Mouse (Mus musculus): ENCODE data around the gene 6430571L13Rik. TPM values are rescaled to one million over a fixed set of nuclear protein-coding genes. Genes with fewer than 3 reads are reported as not detected.

Gene 6430571L13Rik
- polyA plus RNA-seq, 1 experiment from 2014 or later: 0.14 TPM

DNA sequence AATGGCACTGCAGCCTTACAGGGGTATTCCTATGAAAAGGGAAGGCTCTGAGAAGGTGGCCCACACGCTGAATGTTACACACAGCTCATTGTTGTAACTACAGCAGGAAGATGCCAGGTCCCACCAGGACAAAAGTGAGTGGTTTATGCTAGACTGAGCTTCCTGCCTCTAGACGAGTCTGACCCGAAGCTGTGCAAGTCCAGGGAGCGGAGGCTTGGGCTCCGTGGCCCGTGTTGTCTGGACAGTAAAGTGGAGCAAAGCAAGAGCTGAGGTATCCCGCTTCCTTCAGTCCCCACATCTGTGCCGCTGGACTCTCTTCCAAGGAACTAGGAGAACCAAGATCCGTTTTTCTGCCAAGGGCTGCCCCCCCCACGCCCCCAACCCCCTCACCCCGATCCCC lies 58.6 kb downstream of the 6430571L13Rik start:
- H3K9me3 ChIP-seq (ENCODE audit: control insufficient read depth): no peaks in the 10 kb centered on the region
- no peaks in the 10 kb centered on the region for H3K4me1 ChIP-seq (replicated peaks; ENCODE audit: control insufficient read depth, insufficient read depth, low read length)
- H3K4me2 ChIP-seq (replicated peaks; ENCODE audit: low read depth): no peak overlapping the region
- no peak overlapping the region for H3K27ac ChIP-seq (ENCODE audit: low read depth, low read length)
- H3K9ac ChIP-seq (ENCODE audit: low read depth, low read length): no peak overlapping the region
- no peak for TF ChIP-seq CTCF (IDR thresholded peaks at IDR 0.05; ENCODE audit: low read depth)
- no peak overlapping the region for H3K4me3 ChIP-seq (ENCODE audit: low read depth, low read length)
- no peaks in the 10 kb centered on the region for H3K36me3 ChIP-seq (ENCODE audit: control insufficient read depth, insufficient read depth)
- ATAC-seq: no peak
- peaks cover 61% of the 10 kb centered on the region for H3K27me3 ChIP-seq (replicated peaks; ENCODE audit: control insufficient read depth, insufficient read depth, low read length)
- 25% methylated on average over 11 of the region's 11 CpGs for WGBS

DNA sequence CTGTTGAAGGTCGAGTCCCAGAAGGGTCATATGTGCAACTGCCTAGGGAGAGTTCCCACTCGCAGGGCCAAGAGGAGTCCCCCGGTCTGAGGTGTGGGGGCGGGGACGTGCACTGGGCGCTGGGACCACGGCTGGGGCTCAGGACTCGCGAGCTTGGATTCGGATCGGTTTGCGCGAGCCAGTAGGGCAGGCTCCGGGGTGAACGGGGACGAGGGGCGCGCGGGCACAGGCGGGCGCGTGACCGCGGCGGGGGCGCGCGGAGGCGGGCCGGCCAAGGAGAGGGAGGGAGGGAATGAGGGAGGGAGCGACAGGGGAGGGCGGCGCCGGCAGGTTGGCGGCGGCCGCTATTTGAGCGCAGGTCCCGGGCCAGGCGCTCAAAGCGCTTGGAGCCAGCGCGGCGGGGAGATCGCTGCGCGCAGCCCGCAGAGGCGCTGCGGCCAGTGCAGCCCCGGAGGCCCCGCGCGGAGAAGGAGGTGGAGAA lies 59.1 kb downstream of the 6430571L13Rik start, which contains the start of gene Cacna2d2:
Cacna2d2 (plus strand) TSS at position 122 of the 481 bp plus-strand sequence.
- Histone ChIP-seq H3K4me3 (ENCODE audit: low read depth, low read length) (peak within 1 kb of the TSS; percentile 54), H3K9me3 (ENCODE audit: control insufficient read depth) (no peaks in the 10 kb centered on the region), H3K9ac (ENCODE audit: low read depth, low read length) (no peak within 1 kb of the TSS), H3K36me3 (ENCODE audit: control insufficient read depth, insufficient read depth) (no peaks in the 10 kb centered on the region), H3K4me2 (replicated peaks; ENCODE audit: low read depth) (peak within 1 kb of the TSS; percentile 94), H3K27ac (ENCODE audit: low read depth, low read length) (no peak within 1 kb of the TSS), H3K27me3 (replicated peaks; ENCODE audit: control insufficient read depth, insufficient read depth, low read length) (peaks cover 61% of the 10 kb centered on the region), H3K4me1 (replicated peaks; ENCODE audit: control insufficient read depth, insufficient read depth, low read length) (no peaks in the 10 kb centered on the region)
- peak; percentile 57; the same call in 1 of the 2 replicates for ATAC-seq
- no peak for TF ChIP-seq CTCF (IDR thresholded peaks at IDR 0.05; ENCODE audit: low read depth)
- WGBS: under 1% methylated on average over 39 of the region's 54 CpGs

- Histone ChIP-seq H3K27ac (ENCODE audit: low read depth, low read length) (no peak overlapping the region), H3K27me3 (replicated peaks; ENCODE audit: control insufficient read depth, insufficient read depth, low read length) (peaks cover 63% of the 10 kb centered on the region), H3K4me3 (ENCODE audit: low read depth, low read length) (peak overlapping the region; percentile 54), H3K36me3 (ENCODE audit: control insufficient read depth, insufficient read depth) (no peaks in the 10 kb centered on the region), H3K4me1 (replicated peaks; ENCODE audit: control insufficient read depth, insufficient read depth, low read length) (no peaks in the 10 kb centered on the region), H3K9me3 (ENCODE audit: control insufficient read depth) (no peaks in the 10 kb centered on the region), H3K4me2 (replicated peaks; ENCODE audit: low read depth) (peak overlapping the region; percentile 94), H3K9ac (ENCODE audit: low read depth, low read length) (no peak overlapping the region)
- TF ChIP-seq CTCF (IDR thresholded peaks at IDR 0.05; ENCODE audit: low read depth): no peak
- 0 out of 2 replicates have a peak, but pooled peaks have one; percentile 22 for ATAC-seq
- 1% methylated on average over 37 of the region's 45 CpGs for WGBS
These were observed 59.7 kb downstream of the 6430571L13Rik start for GRCm38 (mm10) chr9:107400060-107400511.

DNA sequence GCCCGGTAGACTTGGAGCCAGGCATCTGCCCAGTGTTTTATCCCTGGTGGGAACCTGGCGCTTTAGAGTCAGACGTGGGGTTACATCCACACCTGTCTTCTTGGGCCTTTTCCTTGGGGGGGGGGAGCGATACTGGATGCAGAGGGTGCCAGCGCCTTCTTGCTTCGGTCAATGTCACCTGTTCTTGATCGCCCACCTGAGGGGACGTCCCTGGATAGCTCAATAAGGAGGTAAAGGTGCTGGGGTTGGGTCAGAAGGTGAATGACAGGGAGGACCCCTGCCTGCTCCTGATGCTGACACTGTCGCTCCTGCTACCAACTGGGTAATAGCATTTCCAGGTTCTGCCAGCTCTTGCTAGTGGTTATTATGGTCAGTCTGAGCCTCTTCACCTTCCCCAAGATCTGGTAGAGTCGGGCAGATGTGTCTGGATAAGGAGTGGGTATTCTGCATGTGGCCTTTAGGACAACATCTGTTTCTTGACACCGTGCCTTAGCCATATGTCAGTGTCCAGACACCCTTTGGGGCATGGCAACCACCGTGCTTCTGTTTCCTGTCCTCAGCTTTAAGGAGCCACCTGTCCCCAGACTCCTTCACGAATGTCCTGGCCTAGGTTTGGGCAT lies 60.4 kb downstream of the 6430571L13Rik start:
- Histone ChIP-seq H3K4me1 (replicated peaks; ENCODE audit: control insufficient read depth, insufficient read depth, low read length) (no peaks in the 10 kb centered on the region), H3K4me2 (replicated peaks; ENCODE audit: low read depth) (peak overlapping the region; percentile 94; the same call in 1 of the 2 replicates), H3K27ac (ENCODE audit: low read depth, low read length) (no peak overlapping the region), H3K27me3 (replicated peaks; ENCODE audit: control insufficient read depth, insufficient read depth, low read length) (peaks cover 62% of the 10 kb centered on the region), H3K4me3 (ENCODE audit: low read depth, low read length) (peak overlapping the region; percentile 54), H3K9me3 (ENCODE audit: control insufficient read depth) (no peaks in the 10 kb centered on the region), H3K9ac (ENCODE audit: low read depth, low read length) (no peak overlapping the region), H3K36me3 (ENCODE audit: control insufficient read depth, insufficient read depth) (no peaks in the 10 kb centered on the region)
- TF ChIP-seq CTCF (IDR thresholded peaks at IDR 0.05; ENCODE audit: low read depth): no peak
- WGBS: 23% methylated on average over 13 of the region's 13 CpGs
- no peak for ATAC-seq

Other genes with a start within 250 kb of the 6430571L13Rik start
- gene Dock3, start 108.7 kb upstream of the 6430571L13Rik start, polyA plus RNA-seq (2015; fragmentation: Nextera tagmentation; extraction: Ambion mirVana): 0.60 and 0.95 TPM in 2 replicates
- gene Mapkapk3, start 50.7 kb upstream of the 6430571L13Rik start, polyA plus RNA-seq (2015; fragmentation: Nextera tagmentation; extraction: Ambion mirVana): 26.2 and 30.4 TPM in 2 replicates
- gene Cish, start 44.6 kb upstream of the 6430571L13Rik start, polyA plus RNA-seq (2015; fragmentation: Nextera tagmentation; extraction: Ambion mirVana): 9.4 and 12.1 TPM in 2 replicates
- gene Hemk1, start 2.3 kb upstream of the 6430571L13Rik start, polyA plus RNA-seq (2015; fragmentation: Nextera tagmentation; extraction: Ambion mirVana): 5.9 and 8.2 TPM in 2 replicates
- gene Cacna2d2, start 59.0 kb downstream of the 6430571L13Rik start, polyA plus RNA-seq (2015; fragmentation: Nextera tagmentation; extraction: Ambion mirVana): 0.14 and 0.22 TPM in 2 replicates
- gene Tmem115, start 193.3 kb downstream of the 6430571L13Rik start, polyA plus RNA-seq (2015; fragmentation: Nextera tagmentation; extraction: Ambion mirVana): 36.3 and 38.0 TPM in 2 replicates
- 36.3 and 38.9 TPM in 2 replicates for gene Cyb561d2, start 201.6 kb downstream of the 6430571L13Rik start, polyA plus RNA-seq (2015; fragmentation: Nextera tagmentation; extraction: Ambion mirVana)
- 20.0 and 20.7 TPM in 2 replicates for gene Nprl2, start 201.6 kb downstream of the 6430571L13Rik start, polyA plus RNA-seq (2015; fragmentation: Nextera tagmentation; extraction: Ambion mirVana)
- 4.0 and 5.0 TPM in 2 replicates for gene Zmynd10, start 206.7 kb downstream of the 6430571L13Rik start, polyA plus RNA-seq (2015; fragmentation: Nextera tagmentation; extraction: Ambion mirVana)
- 44.3 and 48.0 TPM in 2 replicates for gene Rassf1, start 211.0 kb downstream of the 6430571L13Rik start, polyA plus RNA-seq (2015; fragmentation: Nextera tagmentation; extraction: Ambion mirVana)
- 38.7 and 41.6 TPM in 2 replicates for gene Tusc2, start 222.7 kb downstream of the 6430571L13Rik start, polyA plus RNA-seq (2015; fragmentation: Nextera tagmentation; extraction: Ambion mirVana)
- 47.5 and 52.8 TPM in 2 replicates for gene Hyal2, start 227.3 kb downstream of the 6430571L13Rik start, polyA plus RNA-seq (2015; fragmentation: Nextera tagmentation; extraction: Ambion mirVana)
- 2.4 and 2.8 TPM in 2 replicates for gene Hyal1, start 236.3 kb downstream of the 6430571L13Rik start, polyA plus RNA-seq (2015; fragmentation: Nextera tagmentation; extraction: Ambion mirVana)
- gene Naa80, start 238.3 kb downstream of the 6430571L13Rik start, polyA plus RNA-seq (2015; fragmentation: Nextera tagmentation; extraction: Ambion mirVana): 20.4 and 21.4 TPM in 2 replicates
- 0.31 and 0.50 TPM in 2 replicates for gene Hyal3, start 240.2 kb downstream of the 6430571L13Rik start, polyA plus RNA-seq (2015; fragmentation: Nextera tagmentation; extraction: Ambion mirVana)
- 36.9 and 38.9 TPM in 2 replicates for gene Ifrd2, start 247.0 kb downstream of the 6430571L13Rik start, polyA plus RNA-seq (2015; fragmentation: Nextera tagmentation; extraction: Ambion mirVana)

Measured in intestine, postnatal 0 days (tissue).